Mouse (Mus musculus) midbrain, embryonic 10.5 days (tissue): ENCODE results near the gene Stac3. TPM values are rescaled to one million over a fixed set of nuclear protein-coding genes. Genes with fewer than 3 reads are reported as not detected.

Source experiments
- DNase-seq: peaks from one replicate; pipeline ENCODE4 v3.0.0-alpha.2; 2017; ENCODE audit warnings: low spot score
- H3K27ac ChIP-seq: fragments of 300-500 bp; sonication (generic); replicated peaks from 2 replicates; pipeline ENCODE4 v1.5.1; 2016; ENCODE audit warnings: mild to moderate bottlenecking
- H3K27me3 ChIP-seq: fragments of 300-500 bp; sonication (generic); 2 replicates; pipeline ENCODE4 v1.6.1; 2016; ENCODE audit warnings: low read depth, mild to moderate bottlenecking; ENCODE audit not compliant: poor library complexity, severe bottlenecking
- H3K36me3 ChIP-seq: fragments of 300-500 bp; sonication (generic); 2 replicates; pipeline ENCODE4 v1.6.1; 2016; ENCODE audit warnings: mild to moderate bottlenecking, moderate library complexity
- H3K4me1 ChIP-seq: fragments of 300-500 bp; sonication (generic); 2 replicates; pipeline ENCODE4 v1.6.1; 2016
- H3K4me3 ChIP-seq: fragments of 300-500 bp; sonication (generic); 2 replicates; pipeline ENCODE4 v1.5.1; 2016; ENCODE audit warnings: mild to moderate bottlenecking, moderate library complexity
- H3K9me3 ChIP-seq: fragments of 300-500 bp; sonication (generic); replicated peaks from 2 replicates; pipeline ENCODE4 v1.6.1; 2016; ENCODE audit warnings: mild to moderate bottlenecking
- WGBS: fragments of 180-500 bp; shearing (Covaris S2); methylation state at CpG from one replicate; pipeline ENCODE4 v1.1.7; 2016; 5-methylcytosine and 5-hydroxymethylcytosine counted together
- polyA plus RNA-seq: library from polyadenylated mRNA; unstranded; fragments of >200 nt; fragmentation: Nextera tagmentation; extraction: Ambion mirVana; gene quantifications from 2 replicates; pipeline ENCODE4 v1.2.1, GENCODE M21; 2016

Stac3 gene
- polyA plus RNA-seq, 1 experiment from 2014 or later, result 0.62 TPM

- no peak overlapping the region for H3K4me3 ChIP-seq
- no peak for DNase-seq
- no peak overlapping the region for H3K27ac ChIP-seq
- H3K36me3 ChIP-seq, result peaks cover 88% of the 10 kb centered on the region
- no peaks in the 10 kb centered on the region for H3K9me3 ChIP-seq
- 90% methylated on average over 7 of the region's 7 CpGs for WGBS
- H3K4me1 ChIP-seq, result peaks cover 8% of the 10 kb centered on the region
- no peaks in the 10 kb centered on the region for H3K27me3 ChIP-seq
These were observed 12.6 kb upstream of the Stac3 start for GRCm38 (mm10) chr10:127488856-127489255.

GRCm38 (mm10) chr10:127490160-127491127 is 11.0 kb upstream of the Stac3 start:
- peaks cover 8% of the 10 kb centered on the region for H3K4me1 ChIP-seq
- no peaks in the 10 kb centered on the region for H3K9me3 ChIP-seq
- no peak for DNase-seq
- no peak overlapping the region for H3K4me3 ChIP-seq
- no peaks in the 10 kb centered on the region for H3K27me3 ChIP-seq
- peaks cover 88% of the 10 kb centered on the region for H3K36me3 ChIP-seq
- no peak overlapping the region for H3K27ac ChIP-seq
- whole genome bisulfite sequencing, result 87% methylated on average over 18 of the region's 18 CpGs

GRCm38 (mm10) chr10:127491128-127491512 is 10.4 kb upstream of the Stac3 start:
- Histone ChIP-seq H3K36me3 (peaks cover 90% of the 10 kb centered on the region), H3K9me3 (no peaks in the 10 kb centered on the region), H3K27me3 (no peaks in the 10 kb centered on the region), H3K4me3 (no peak overlapping the region), H3K27ac (no peak overlapping the region; the same call in 1 of the 2 replicates), H3K4me1 (peaks cover 8% of the 10 kb centered on the region)
- WGBS, result 73% methylated on average over 8 of the region's 8 CpGs
- no peak for DNase-seq

- Histone ChIP-seq H3K9me3 (no peaks in the 10 kb centered on the region), H3K4me1 (peaks cover 8% of the 10 kb centered on the region), H3K27me3 (no peaks in the 10 kb centered on the region), H3K27ac (no peak overlapping the region), H3K4me3 (no peak overlapping the region), H3K36me3 (peaks cover 94% of the 10 kb centered on the region)
- WGBS, result 94% methylated on average over 3 of the region's 3 CpGs
- DNase-seq, result no peak
These were observed 9.4 kb upstream of the Stac3 start for GRCm38 (mm10) chr10:127492118-127492517.

- no peaks in the 10 kb centered on the region for H3K27me3 ChIP-seq
- H3K36me3 ChIP-seq, result peaks cover 93% of the 10 kb centered on the region
- H3K27ac ChIP-seq, result no peak overlapping the region
- H3K9me3 ChIP-seq, result no peaks in the 10 kb centered on the region
- WGBS, result 94% methylated on average over 3 of the region's 3 CpGs
- no peak overlapping the region for H3K4me3 ChIP-seq
- peaks cover 3% of the 10 kb centered on the region for H3K4me1 ChIP-seq
- no peak for DNase-seq
These were observed 5.3 kb upstream of the Stac3 start for GRCm38 (mm10) chr10:127496156-127496555.

- no peaks in the 10 kb centered on the region for H3K27me3 ChIP-seq
- H3K27ac ChIP-seq, result no peak overlapping the region
- no peaks in the 10 kb centered on the region for H3K4me1 ChIP-seq
- 88% methylated on average over 5 of the region's 5 CpGs for WGBS
- peaks cover 61% of the 10 kb centered on the region for H3K36me3 ChIP-seq
- no peak for DNase-seq
- H3K4me3 ChIP-seq, result no peak overlapping the region
- H3K9me3 ChIP-seq, result no peaks in the 10 kb centered on the region
These were observed 2.0 kb upstream of the Stac3 start for GRCm38 (mm10) chr10:127499516-127499915.

- H3K36me3 ChIP-seq, result peaks cover 56% of the 10 kb centered on the region
- H3K27ac ChIP-seq, result no peak overlapping the region
- 91% methylated on average over 4 of the region's 4 CpGs for WGBS
- no peaks in the 10 kb centered on the region for H3K9me3 ChIP-seq
- no peaks in the 10 kb centered on the region for H3K27me3 ChIP-seq
- H3K4me3 ChIP-seq, result no peak overlapping the region
- no peak for DNase-seq
- no peaks in the 10 kb centered on the region for H3K4me1 ChIP-seq
These were observed 1.4 kb upstream of the Stac3 start for GRCm38 (mm10) chr10:127500042-127500441.

- DNase-seq, result peak; percentile 79
- Histone ChIP-seq H3K4me3 (peak overlapping the region; percentile 61), H3K4me1 (peaks cover 56% of the 10 kb centered on the region), H3K27me3 (peaks cover 78% of the 10 kb centered on the region), H3K9me3 (no peaks in the 10 kb centered on the region), H3K27ac (0 out of 2 replicates have a peak overlapping the region, but pooled peaks have one; percentile 29), H3K36me3 (no peaks in the 10 kb centered on the region)
- 3% methylated on average over 15 of the region's 15 CpGs for WGBS
These were observed 6.8 kb downstream of the Stac3 start for GRCm38 (mm10) chr10:127508239-127508638.

GRCm38 (mm10) chr10:127509051-127509836 is 7.8 kb downstream of the Stac3 start:
- H3K9me3 ChIP-seq, result no peaks in the 10 kb centered on the region
- no peaks in the 10 kb centered on the region for H3K36me3 ChIP-seq
- peaks cover 67% of the 10 kb centered on the region for H3K4me1 ChIP-seq
- peaks cover 88% of the 10 kb centered on the region for H3K27me3 ChIP-seq
- peak overlapping the region; percentile 89 for H3K27ac ChIP-seq
- H3K4me3 ChIP-seq, result peak overlapping the region; percentile 61
- WGBS, result under 1% methylated on average over 35 of the region's 35 CpGs
- peak; percentile 97 for DNase-seq

GRCm38 (mm10) chr10:127509837-127510701 is 8.6 kb downstream of the Stac3 start:
- peak; percentile 35 for DNase-seq
- Histone ChIP-seq H3K36me3 (no peaks in the 10 kb centered on the region), H3K27me3 (peaks cover 97% of the 10 kb centered on the region), H3K27ac (peak overlapping the region; percentile 89), H3K4me1 (peaks cover 75% of the 10 kb centered on the region), H3K4me3 (peak overlapping the region; percentile 61), H3K9me3 (no peaks in the 10 kb centered on the region)
- 4% methylated on average over 17 of the region's 17 CpGs for WGBS

GRCm38 (mm10) chr10:127510895-127511617 is 9.6 kb downstream of the Stac3 start:
- peaks cover 100% of the 10 kb centered on the region for H3K27me3 ChIP-seq
- no peaks in the 10 kb centered on the region for H3K9me3 ChIP-seq
- WGBS, result 6% methylated on average over 11 of the region's 11 CpGs
- no peaks in the 10 kb centered on the region for H3K36me3 ChIP-seq
- peak overlapping the region; percentile 62 for H3K4me3 ChIP-seq
- H3K4me1 ChIP-seq, result peaks cover 85% of the 10 kb centered on the region
- peak; percentile 29 for DNase-seq
- peak overlapping the region; percentile 89 for H3K27ac ChIP-seq
